ENCODE assay signal across 25 mouse cellular contexts in the genomic region with DNA sequence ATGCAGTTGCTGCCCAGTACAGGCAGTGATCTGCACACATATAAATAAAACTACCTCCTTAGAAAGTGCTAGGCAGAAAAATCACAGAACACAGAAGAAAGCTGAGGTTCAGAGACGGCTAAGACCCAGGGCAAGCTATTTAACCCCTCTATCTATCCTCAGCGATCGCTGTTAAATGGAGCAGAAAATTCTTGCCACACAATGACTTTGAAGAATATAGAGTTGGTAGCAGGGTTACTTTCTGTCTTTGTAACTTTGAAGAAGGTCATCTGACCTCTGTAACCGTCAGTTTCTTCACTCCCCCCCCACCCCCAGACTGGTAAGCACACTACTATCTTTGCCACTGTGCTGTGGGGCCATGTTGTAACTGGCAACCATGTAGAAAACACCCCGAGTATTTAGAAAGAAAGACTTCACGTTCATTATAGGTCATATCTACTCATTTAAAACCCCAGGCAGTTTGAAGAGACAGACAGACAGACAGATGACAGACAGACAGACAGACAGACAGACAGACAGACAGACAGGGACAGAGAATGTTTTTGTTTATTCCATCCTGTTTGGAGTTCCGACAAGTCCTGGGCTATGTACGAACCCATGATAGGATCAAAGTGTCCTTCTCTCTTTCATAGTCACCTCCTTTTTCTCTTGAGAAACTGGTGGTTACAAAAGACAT.
DNase-seq lines count a peak whose midpoint lies in the region; ATAC-seq lines count a peak whose summit lies in the region.
"Had no signal": no experiment of that assay in that cellular context is flagged by ENCODE, and none has a peak within 500 bp of the region (broad histone marks: within the 10 kb centered on the region; RNA-seq: fewer than 3 reads in every experiment).

No protein-coding gene starts in this region.

- no peak overlapping the region; the same call in 1 of the 2 replicates for H3K27ac ChIP-seq in hindbrain, embryonic 10.5 days
- H3K27ac ChIP-seq in hindbrain, embryonic 16.5 days (ENCODE audit: low read depth, low read length), result no peak overlapping the region
- H3K27ac ChIP-seq in midbrain, embryonic 12.5 days (replicated peaks), result no peak overlapping the region
- no peak overlapping the region for H3K27ac ChIP-seq in midbrain, embryonic 15.5 days
- no peak overlapping the region for H3K27ac ChIP-seq in hindbrain, embryonic 14.5 days
- H3K27ac ChIP-seq: embryonic facial prominence, embryonic 15.5 days; forebrain, embryonic 10.5 days; gastrocnemius, adult 2 months; heart, embryonic 15.5 days had no signal

- H3K9ac ChIP-seq in hindbrain, embryonic 16.5 days (ENCODE audit: low read depth, low read length), result no peak overlapping the region
- no peak overlapping the region for H3K9ac ChIP-seq in midbrain, embryonic 12.5 days (replicated peaks)
- no peak overlapping the region for H3K9ac ChIP-seq in midbrain, embryonic 15.5 days
- H3K9ac ChIP-seq in hindbrain, embryonic 14.5 days, result no peak overlapping the region
- H3K9ac ChIP-seq: embryonic facial prominence, embryonic 15.5 days; heart, embryonic 15.5 days; hindbrain, embryonic 15.5 days had no signal

- H3K4me2 ChIP-seq in hindbrain, embryonic 16.5 days (ENCODE audit: low read length), result no peak overlapping the region
- peak overlapping the region; percentile 38 for H3K4me2 ChIP-seq in midbrain, embryonic 12.5 days (replicated peaks)
- H3K4me2 ChIP-seq in midbrain, embryonic 15.5 days, result no peak overlapping the region
- H3K4me2 ChIP-seq in hindbrain, embryonic 14.5 days (replicated peaks), result peak overlapping the region; percentile 10; the same call in 1 of the 2 replicates
- H3K4me2 ChIP-seq: embryonic facial prominence, embryonic 15.5 days; heart, embryonic 11.5 days; heart, embryonic 15.5 days had no signal

- peak; percentile 10 for DNase-seq in hindbrain, embryonic 10.5 days (ENCODE audit: low spot score)
- no peak for DNase-seq in hindbrain, embryonic 14.5 days (ENCODE audit: low spot score)
- peak; percentile 38 for DNase-seq in retina, postnatal 1 day
- no peak for DNase-seq in cerebellum, adult 18-20 months
- DNase-seq: adrenal gland, adult 8-10 months; adrenal gland, postnatal 36 days; B cell, adult 2 months; cerebellum, adult 8-10 months; cerebellum, postnatal 14 days; gastrocnemius, adult 2 months; gastrocnemius, postnatal 36 days; heart, adult 18-20 months had no signal

- ATAC-seq in hindbrain, embryonic 16.5 days, result no peak
- ATAC-seq in midbrain, embryonic 12.5 days (ENCODE audit: low FRiP score, low read depth), result no peak
- ATAC-seq in midbrain, embryonic 15.5 days (replicated peaks), result no peak
- no peak for ATAC-seq in hindbrain, embryonic 14.5 days (ENCODE audit: low FRiP score)
- ATAC-seq in megakaryocyte progenitor cell, adult 5-6 weeks (replicated peaks; ENCODE audit: poor library complexity), result no peak
- ATAC-seq: CD4-positive, CD25-positive, alpha-beta regulatory T cell, adult 4 months; forebrain, embryonic 14.5 days had no signal

- H3K9me3 ChIP-seq in hindbrain, embryonic 10.5 days, result peaks cover 12% of the 10 kb centered on the region; the same call in 1 of the 2 replicates
- H3K9me3 ChIP-seq in hindbrain, embryonic 16.5 days (ENCODE audit: control insufficient read depth, low read length), result peaks cover 9% of the 10 kb centered on the region
- no peaks in the 10 kb centered on the region for H3K9me3 ChIP-seq in midbrain, embryonic 12.5 days
- H3K9me3 ChIP-seq in midbrain, embryonic 15.5 days, result peaks cover 8% of the 10 kb centered on the region; the same call in 1 of the 2 replicates
- H3K9me3 ChIP-seq in hindbrain, embryonic 14.5 days (ENCODE audit: control insufficient read depth, low read length), result peaks cover 14% of the 10 kb centered on the region; the same call in 1 of the 2 replicates
- H3K9me3 ChIP-seq: embryonic facial prominence, embryonic 15.5 days; G1E; heart, embryonic 15.5 days had no signal

- no peaks in the 10 kb centered on the region for H3K36me3 ChIP-seq in hindbrain, embryonic 10.5 days
- H3K36me3 ChIP-seq in hindbrain, embryonic 16.5 days (ENCODE audit: control insufficient read depth, insufficient read depth, low read length), result no peaks in the 10 kb centered on the region
- no peaks in the 10 kb centered on the region for H3K36me3 ChIP-seq in midbrain, embryonic 12.5 days
- H3K36me3 ChIP-seq in midbrain, embryonic 15.5 days (replicated peaks), result no peaks in the 10 kb centered on the region
- H3K36me3 ChIP-seq in hindbrain, embryonic 14.5 days (replicated peaks; ENCODE audit: control insufficient read depth, insufficient read depth), result no peaks in the 10 kb centered on the region
- H3K36me3 ChIP-seq: embryonic facial prominence, embryonic 15.5 days; forebrain, embryonic 10.5 days; G1E; heart, embryonic 15.5 days; hindbrain, embryonic 15.5 days had no signal

- WGBS in hindbrain, embryonic 10.5 days, result 36% methylated on average over 8 of the region's 8 CpGs
- 26% methylated on average over 8 of the region's 8 CpGs for WGBS in hindbrain, embryonic 16.5 days
- 30% methylated on average over 8 of the region's 8 CpGs for WGBS in midbrain, embryonic 12.5 days
- 22% methylated on average over 8 of the region's 8 CpGs for WGBS in midbrain, embryonic 15.5 days
- 19% methylated on average over 8 of the region's 8 CpGs for WGBS in hindbrain, embryonic 14.5 days

- peak overlapping the region; percentile 18; the same call in 1 of the 2 replicates for H3K4me3 ChIP-seq in hindbrain, embryonic 10.5 days
- H3K4me3 ChIP-seq in hindbrain, embryonic 16.5 days (ENCODE audit: low read length), result no peak overlapping the region
- no peak overlapping the region for H3K4me3 ChIP-seq in midbrain, embryonic 12.5 days
- H3K4me3 ChIP-seq in midbrain, embryonic 15.5 days, result no peak overlapping the region
- H3K4me3 ChIP-seq in hindbrain, embryonic 14.5 days (replicated peaks; ENCODE audit: low read length), result no peak overlapping the region
- H3K4me3 ChIP-seq: embryonic facial prominence, embryonic 15.5 days; erythroblast, embryonic 14.5 days; forebrain, embryonic 10.5 days; gastrocnemius, adult 2 months; heart, embryonic 15.5 days; hindbrain, embryonic 15.5 days had no signal

- H3K27me3 ChIP-seq in hindbrain, embryonic 10.5 days (ENCODE audit: insufficient read depth, poor library complexity, severe bottlenecking), result peaks cover 21% of the 10 kb centered on the region
- no peaks in the 10 kb centered on the region for H3K27me3 ChIP-seq in hindbrain, embryonic 16.5 days (replicated peaks; ENCODE audit: control insufficient read depth, insufficient read depth, low read length)
- H3K27me3 ChIP-seq in midbrain, embryonic 12.5 days, result peaks cover 18% of the 10 kb centered on the region
- H3K27me3 ChIP-seq in midbrain, embryonic 15.5 days (replicated peaks), result peaks cover 2% of the 10 kb centered on the region; the same call in 1 of the 2 replicates
- H3K27me3 ChIP-seq in hindbrain, embryonic 14.5 days (ENCODE audit: control insufficient read depth, insufficient read depth, low read length), result no peaks in the 10 kb centered on the region
- H3K27me3 ChIP-seq: embryonic facial prominence, embryonic 15.5 days; heart, embryonic 15.5 days had no signal

- H3K4me1 ChIP-seq in hindbrain, embryonic 10.5 days (replicated peaks), result peaks cover 31% of the 10 kb centered on the region
- peaks cover 7% of the 10 kb centered on the region for H3K4me1 ChIP-seq in hindbrain, embryonic 16.5 days (ENCODE audit: control insufficient read depth, insufficient read depth, low read depth, low read length)
- peaks cover 17% of the 10 kb centered on the region; the same call in 1 of the 2 replicates for H3K4me1 ChIP-seq in midbrain, embryonic 12.5 days
- peaks cover 18% of the 10 kb centered on the region for H3K4me1 ChIP-seq in midbrain, embryonic 15.5 days
- peaks cover 17% of the 10 kb centered on the region for H3K4me1 ChIP-seq in hindbrain, embryonic 14.5 days (replicated peaks; ENCODE audit: control insufficient read depth, insufficient read depth, low read length)

Comparison
In these comparisons a context has a peak if more than half of its experiments do, and no peak if none do; other contexts are left out.
1. DNase-seq: peak in hindbrain, embryonic 10.5 days (single experiment) and retina, postnatal 1 day (single experiment); none in hindbrain, embryonic 14.5 days (single experiment) and cerebellum, adult 18-20 months (0 of 2).
2. H3K4me2 ChIP-seq: peak in midbrain, embryonic 12.5 days (single experiment) and hindbrain, embryonic 14.5 days (single experiment); none in hindbrain, embryonic 16.5 days (single experiment) and midbrain, embryonic 15.5 days (single experiment).